Mouse (Mus musculus): ENCODE measurements around the gene Tubgcp4.
"Not testable (repeated sequence)": the region's sequence is repeated elsewhere in the genome, so short reads cannot be mapped to it uniquely, and the experiment has no call there.

Gene Tubgcp4

DNA sequence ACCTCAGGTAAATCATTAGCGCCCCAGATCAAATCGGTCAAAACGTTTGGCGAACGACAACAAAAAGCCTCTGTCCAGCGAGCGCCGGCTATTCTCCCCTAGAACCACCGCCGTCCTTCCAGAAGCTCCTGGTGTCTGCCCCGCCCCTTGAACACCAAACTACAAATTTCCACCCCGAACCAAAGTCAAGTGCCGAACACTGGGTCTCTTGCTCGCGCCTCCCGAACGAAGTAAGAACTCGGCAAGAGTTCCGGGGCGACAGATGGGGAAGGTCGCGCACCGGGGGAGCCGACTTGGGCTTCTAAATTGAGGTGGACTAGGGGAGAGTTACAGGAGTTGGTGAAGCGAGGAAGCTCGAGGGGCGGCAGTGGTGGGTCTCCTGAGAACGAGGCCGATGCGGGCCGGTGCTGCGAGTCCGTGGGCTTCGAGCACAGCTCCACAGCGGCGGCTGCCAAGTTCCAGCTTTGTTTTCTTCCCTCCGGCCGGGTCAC, at the start of gene Tubgcp4:
TSS of gene Tubgcp4 (plus strand) at position 174 of the 491 bp plus-strand sequence.
- no peak for DNase-seq

DNA sequence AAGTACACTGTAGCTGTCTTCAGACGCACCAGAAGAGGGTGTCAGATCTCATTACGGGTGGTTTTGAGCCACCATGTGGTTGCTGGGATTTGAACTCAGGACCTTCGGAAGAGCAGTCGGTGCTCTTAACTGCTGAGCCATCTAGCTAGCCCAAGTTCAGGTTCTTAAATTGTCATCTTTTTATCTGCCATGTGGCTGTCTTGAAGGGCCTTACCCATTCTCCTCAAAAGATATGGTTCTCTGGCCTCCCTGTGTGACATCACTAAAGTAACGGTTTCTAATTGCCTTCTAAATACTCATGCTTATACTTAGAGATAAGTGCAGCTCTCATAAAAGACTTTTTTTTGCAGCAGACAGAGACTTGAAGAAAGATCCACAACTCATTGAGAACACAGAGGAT, 44.2 kb upstream of the Tubgcp4 start:
- DNase-seq: not testable (repeated sequence)

- no peak for DNase-seq
Observed at GRCm38 (mm10) chr2:121127536-121127935, 42.9 kb upstream of the Tubgcp4 start.

- no peak for DNase-seq
Observed at GRCm38 (mm10) chr2:121128865-121129620, 41.4 kb upstream of the Tubgcp4 start.

DNA sequence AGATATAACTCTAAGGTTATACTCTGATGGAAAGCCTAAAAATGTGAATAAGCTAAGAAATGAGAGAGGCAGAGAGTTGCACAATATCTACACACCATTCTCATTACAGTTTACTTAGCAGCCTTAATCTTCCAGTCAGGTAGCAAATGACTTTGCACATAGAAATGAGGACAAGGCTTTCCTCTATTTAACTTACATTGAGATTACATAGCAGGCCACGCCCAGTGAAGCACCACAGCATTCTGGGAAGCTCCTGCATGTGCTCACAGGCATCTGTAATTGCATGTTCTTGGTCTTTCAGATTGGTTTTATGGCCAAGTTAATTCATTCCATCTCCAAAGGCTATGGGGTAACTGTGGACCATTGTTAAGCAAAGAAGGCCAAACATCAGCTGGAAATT, 37.6 kb upstream of the Tubgcp4 start:
- DNase-seq: no peak

GRCm38 (mm10) chr2:121137371-121137770, 33.1 kb upstream of the Tubgcp4 start:
- DNase-seq: peak; percentile 5 to 7

- peak in 1 of 2 experiments; percentile 2 for DNase-seq
Observed at GRCm38 (mm10) chr2:121139266-121140017, 31.0 kb upstream of the Tubgcp4 start.

DNA sequence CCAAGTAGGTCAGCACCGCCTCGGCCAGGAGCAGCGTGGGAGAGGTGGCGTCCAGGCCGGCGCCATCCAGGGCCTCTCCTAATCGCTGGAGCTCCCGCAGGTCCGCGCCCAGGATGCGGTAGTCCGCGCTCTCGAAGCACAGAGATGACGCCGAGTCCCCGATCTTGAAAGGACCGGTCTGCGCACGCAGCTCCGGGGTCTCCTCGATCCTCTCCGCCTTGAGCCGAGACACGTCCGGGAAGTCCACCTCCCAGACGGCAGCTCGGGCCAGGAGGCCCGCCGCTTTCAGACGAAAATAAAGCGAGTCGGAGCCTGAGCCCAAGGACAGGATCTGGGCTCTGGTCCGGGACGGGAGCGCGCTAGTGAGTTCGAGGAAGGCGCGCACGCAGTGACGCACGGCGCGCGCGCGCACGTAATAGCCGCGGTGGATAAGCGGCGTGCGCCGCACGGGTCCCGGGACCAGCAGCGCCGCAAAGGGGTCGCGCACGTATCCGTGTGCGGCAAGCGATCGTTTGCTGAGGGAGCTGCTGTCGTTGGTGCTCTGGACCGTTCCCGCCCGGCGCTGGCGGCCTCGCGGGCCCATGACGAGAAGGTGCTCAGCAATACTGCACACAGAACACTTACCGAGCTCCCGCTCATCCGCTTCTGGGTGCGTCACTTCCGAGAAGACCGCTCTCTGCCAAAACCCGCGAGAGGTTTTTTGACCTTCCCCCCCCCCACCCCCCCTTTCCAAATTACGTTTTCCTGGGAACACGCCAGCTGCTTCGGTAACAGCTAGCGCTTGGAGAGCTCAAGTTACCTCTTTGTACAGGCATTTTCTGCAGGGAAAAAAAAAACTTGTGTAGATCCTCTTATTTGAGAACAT, 30.2 kb upstream of the Tubgcp4 start, which contains the start of the genes Adal and Lcmt2:
TSS of gene Adal (plus strand) at position 411 of the 865 bp plus-strand sequence.
TSS of gene Lcmt2 (minus strand) at position 636 of the 865 bp plus-strand sequence.
- DNase-seq: peak; percentile 89

- DNase-seq: no peak
Observed at GRCm38 (mm10) chr2:121141216-121142035, 29.0 kb upstream of the Tubgcp4 start.

DNA sequence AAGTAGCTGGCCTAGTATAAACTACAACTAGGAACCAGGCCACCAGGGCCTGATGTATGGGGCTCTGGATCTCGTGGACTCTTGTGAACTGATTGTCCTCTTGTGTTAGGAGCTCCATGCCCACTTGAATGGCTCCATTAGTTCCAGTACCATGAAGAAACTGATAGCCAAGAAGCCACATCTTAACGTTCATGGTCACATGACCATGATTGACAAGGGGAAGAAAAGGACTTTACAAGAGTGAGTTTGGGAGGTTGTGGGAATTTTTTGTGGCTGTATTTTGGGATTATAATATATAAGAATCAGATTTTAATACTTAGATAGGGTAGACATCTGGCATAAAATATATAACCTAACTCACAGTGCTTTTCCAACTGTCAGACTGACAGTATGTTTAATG, 28.0 kb upstream of the Tubgcp4 start:
- no peak for DNase-seq

DNA sequence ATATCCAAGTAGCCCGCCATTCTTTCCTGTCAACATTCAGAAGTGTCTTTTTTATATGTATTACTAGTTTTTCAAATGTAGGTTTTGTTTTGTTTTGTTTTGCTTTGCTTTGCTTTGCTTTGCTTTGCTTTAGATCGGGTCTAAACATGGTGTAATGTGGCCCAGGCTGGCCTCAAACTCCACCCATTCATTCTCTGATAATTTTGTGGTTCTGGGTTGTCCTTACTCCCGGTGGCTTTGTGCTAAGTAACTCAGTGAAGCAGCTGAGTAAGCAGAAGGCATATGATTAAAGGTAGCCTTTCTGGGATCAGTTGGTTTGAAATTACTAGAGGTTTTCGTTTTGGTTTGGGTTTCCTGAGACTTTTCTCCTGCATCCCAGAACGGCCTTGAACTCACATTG, 20.8 kb upstream of the Tubgcp4 start:
- DNase-seq: no peak

- DNase-seq: no peak
Observed at GRCm38 (mm10) chr2:121153100-121153499, 17.4 kb upstream of the Tubgcp4 start.

DNA sequence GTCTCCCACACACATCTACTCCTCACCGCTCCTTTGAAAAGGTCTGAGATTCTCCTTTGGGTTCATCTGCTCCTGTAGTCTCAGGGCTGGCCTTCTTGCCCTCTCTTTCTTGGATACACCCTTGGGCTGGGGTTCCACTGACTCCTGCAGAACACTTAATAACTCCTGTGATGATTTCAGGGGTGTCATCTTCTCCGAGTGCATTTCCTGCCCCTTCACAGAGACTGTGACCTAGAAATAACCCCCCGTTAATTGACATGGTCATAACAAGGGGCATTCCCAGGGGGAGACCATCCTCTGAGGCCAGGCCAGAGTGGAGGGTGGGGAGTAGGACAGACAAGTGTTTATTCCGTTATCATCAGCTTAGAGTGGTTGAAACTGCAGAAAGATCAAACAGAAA, 1.3 kb upstream of the Tubgcp4 start:
- DNase-seq: no peak

DNA sequence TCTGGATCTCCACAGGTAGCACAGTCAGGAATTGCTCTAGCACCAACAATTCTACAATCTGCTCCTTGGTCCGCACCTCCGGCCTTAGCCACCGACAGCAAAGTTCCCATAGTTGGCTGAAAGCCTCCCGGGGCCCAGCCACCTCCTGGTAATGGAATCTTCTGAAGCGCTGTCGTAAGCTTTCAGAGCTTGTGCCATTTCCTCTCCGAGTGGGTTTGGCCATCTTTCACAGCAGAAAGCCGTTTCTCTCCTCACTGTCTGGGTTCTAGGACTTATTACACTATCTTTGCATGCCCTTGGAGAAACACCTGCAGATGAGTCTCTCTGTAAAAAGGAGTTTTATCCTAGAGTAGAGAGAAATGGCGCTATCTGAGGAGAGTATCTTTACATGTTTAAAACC, 552 bp upstream of the Tubgcp4 start:
- DNase-seq: peak; percentile 24 to 28

- peak; percentile 89 to 93 for DNase-seq
Observed at GRCm38 (mm10) chr2:121170980-121171742, 707 bp downstream of the Tubgcp4 start, which contains the start of gene Zscan29. Gene Zscan29, minus strand, starts transcription at chr2:121171125.

DNA sequence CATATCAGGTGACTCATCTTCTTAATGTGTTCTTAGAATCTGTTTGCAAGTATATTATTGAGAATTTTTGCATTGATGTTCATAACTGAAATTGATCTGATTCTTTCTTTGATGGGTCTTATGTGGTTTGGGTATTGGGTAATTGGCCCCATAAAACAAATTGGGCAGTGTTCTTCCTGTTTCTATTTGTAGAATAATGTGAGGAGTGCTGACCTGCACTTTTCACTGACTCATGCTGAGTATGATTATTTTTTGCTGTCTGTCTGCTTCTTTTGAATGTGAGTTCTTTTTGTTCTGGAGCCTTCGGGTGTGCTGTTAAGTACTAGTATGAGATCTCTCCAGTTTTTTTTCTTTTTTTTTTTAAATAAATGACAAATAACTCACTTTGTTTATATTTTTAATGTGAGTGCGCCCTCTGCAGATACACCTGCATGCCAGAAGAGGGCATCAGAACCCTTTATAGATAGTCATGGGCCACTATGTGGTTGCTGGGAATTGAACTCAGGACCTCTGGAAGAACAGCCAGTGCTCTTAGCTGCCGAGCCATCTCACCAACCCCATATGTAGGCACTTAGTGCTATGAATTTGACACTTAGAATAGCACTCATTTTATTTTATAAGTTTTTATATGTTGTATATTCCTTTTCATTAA, 8.5 kb downstream of the Tubgcp4 start:
- no peak for DNase-seq

DNA sequence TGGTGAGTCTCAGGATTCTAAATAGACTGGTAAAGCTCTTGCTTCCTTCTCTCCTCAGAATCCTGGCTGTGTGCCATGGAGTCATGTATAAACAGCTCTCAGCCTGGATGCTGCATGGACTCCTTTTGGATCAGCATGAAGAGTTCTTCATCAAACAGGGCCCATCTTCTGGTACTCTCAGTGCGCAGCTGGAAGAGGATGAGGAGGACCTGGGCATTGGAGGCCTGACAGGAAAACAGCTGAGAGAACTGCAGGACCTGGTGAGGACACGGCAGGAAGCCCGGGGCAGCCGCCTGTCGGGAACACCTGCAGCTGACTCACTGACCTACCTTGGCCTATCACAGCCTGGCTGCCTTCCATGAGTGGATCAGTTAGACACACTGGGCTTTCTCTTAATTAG, 13.0 kb downstream of the Tubgcp4 start:
- no peak for DNase-seq

DNA sequence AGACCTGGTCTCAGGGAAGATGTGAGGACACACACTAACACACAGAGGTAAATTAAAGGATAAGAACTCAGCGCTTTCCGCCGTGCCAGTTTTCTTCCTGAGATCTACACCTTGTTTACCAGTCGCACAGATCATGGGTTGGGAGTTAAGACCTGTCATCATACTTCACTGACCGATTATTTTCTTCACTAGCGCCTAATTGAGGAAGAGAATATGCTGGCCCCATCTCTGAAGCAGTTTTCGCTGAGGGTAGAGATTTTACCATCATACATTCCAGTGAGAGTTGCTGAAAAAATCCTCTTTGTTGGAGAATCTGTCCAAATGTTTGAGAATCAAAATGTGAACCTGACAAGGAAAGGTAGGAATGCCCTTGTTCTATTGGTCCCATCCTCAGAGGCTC, 13.7 kb downstream of the Tubgcp4 start:
- no peak for DNase-seq

- DNase-seq: no peak
Observed at GRCm38 (mm10) chr2:121188530-121188929, 18.1 kb downstream of the Tubgcp4 start.

GRCm38 (mm10) chr2:121195466-121195865, 25.0 kb downstream of the Tubgcp4 start:
- no peak for DNase-seq

Measured in thymus, postnatal 36 days (tissue).